Mouse (Mus musculus): ENCODE results near the gene Gm20917. TPM values are rescaled to one million over a fixed set of nuclear protein-coding genes. Genes with fewer than 3 reads are reported as not detected.
"Not testable (repeated sequence)": the region's sequence is repeated elsewhere in the genome, so short reads cannot be mapped to it uniquely, and the experiment has no call there.

Gene Gm20917
- polyA plus RNA-seq (2014; fragmentation: Nextera tagmentation; extraction: Ambion mirVana): not detected in 2 replicates

- not testable (repeated sequence) for H3K9ac ChIP-seq (replicated peaks; ENCODE audit: low read length); H3K4me3 ChIP-seq (replicated peaks; ENCODE audit: low read depth, low read length); H3K36me3 ChIP-seq (ENCODE audit: control insufficient read depth, insufficient read depth, low read length); H3K27ac ChIP-seq (replicated peaks; ENCODE audit: low read depth, low read length); H3K27me3 ChIP-seq (ENCODE audit: control insufficient read depth, insufficient read depth, low read length); H3K9me3 ChIP-seq (ENCODE audit: control insufficient read depth, low read length); H3K4me2 ChIP-seq (ENCODE audit: low read length); H3K4me1 ChIP-seq (ENCODE audit: control insufficient read depth, insufficient read depth, low read length); ATAC-seq (ENCODE audit: low FRiP score, low TSS enrichment); DNase-seq
- no CpG with 5 or more reads among the region's 4 CpGs for WGBS
Observed at GRCm38 (mm10) chrY:79151022-79151421, at the start of gene Gm20917. Gene Gm20917 (minus strand): TSS chrY:79151122.

Other genes starting within 250 kb of the Gm20917 start
- gene Gm20916, start 168.4 kb upstream of the Gm20917 start, polyA plus RNA-seq (2014; fragmentation: Nextera tagmentation; extraction: Ambion mirVana): not detected in 2 replicates